Mouse (Mus musculus) brain, embryonic 14.5 days (tissue): ENCODE measurements around the gene Arhgef3.

Experiments
- CTCF ChIP-seq: fragments of 200-500 bp; IDR thresholded peaks from 2 replicates; pipeline ENCODE4 v1.5.1; 2012; ENCODE audit warnings: inconsistent platforms, mild to moderate bottlenecking, moderate library complexity, borderline replicate concordance; ENCODE audit not compliant: insufficient read depth, insufficient read length; ENCODE audit errors: extremely low read depth
- POLR2A ChIP-seq: fragments of 200-500 bp; IDR thresholded peaks from 2 replicates; pipeline ENCODE4 v1.6.1; 2012; ENCODE audit warnings: mild to moderate bottlenecking, inconsistent platforms, borderline replicate concordance; ENCODE audit not compliant: poor library complexity, insufficient read depth, insufficient read length, severe bottlenecking; ENCODE audit errors: extremely low read depth

- TF ChIP-seq CTCF (no peak), POLR2A (no peak)
These were observed 235.4 kb downstream of the Arhgef3 start for GRCm38 (mm10) chr14:27349828-27350729.
